Mouse (Mus musculus) kidney, adult 2 months (tissue): ENCODE data around the gene Timm29.

Source experiments
- CTCF ChIP-seq: fragments of 200-500 bp; conservative IDR thresholded peaks from 2 replicates; pipeline ENCODE4 v1.5.1; 2011; ENCODE audit warnings: low read depth, mild to moderate bottlenecking, control low read depth, low read length, moderate library complexity, mixed read lengths; ENCODE audit not compliant: insufficient read depth, insufficient read length
- POLR2A ChIP-seq: fragments of 200-500 bp; IDR thresholded peaks from one replicate; pipeline ENCODE4 v1.6.1; 2011; ENCODE audit warnings: low read depth, low read length, control low read depth

- TF ChIP-seq POLR2A (no peak), CTCF (no peak)
Measured at GRCm38 (mm10) chr9:21635639-21636038, 43.1 kb downstream of the Timm29 start.
